Mouse (Mus musculus): ENCODE results near the gene Nr2e1.

DNA sequence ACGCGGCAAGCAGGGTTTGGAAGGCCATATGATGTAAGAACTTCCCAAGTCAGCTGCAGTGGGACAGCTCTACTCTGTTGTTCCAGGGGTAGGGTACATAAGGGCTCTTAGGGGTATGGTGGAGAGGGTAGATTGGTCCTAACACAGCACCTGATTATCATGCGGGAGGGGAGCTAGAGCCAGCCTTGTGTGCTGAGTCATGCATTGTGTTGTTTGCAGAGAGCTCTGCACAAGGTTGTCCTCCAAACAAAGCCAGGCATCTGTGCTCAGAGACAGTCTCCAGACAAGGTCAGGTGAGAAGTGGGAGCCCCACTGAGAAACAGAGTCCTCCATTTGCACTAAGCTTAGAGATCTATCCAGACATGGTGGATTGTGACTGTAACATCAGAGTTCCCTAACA is 36.9 kb downstream of the Nr2e1 start:
- TF ChIP-seq CTCF (IDR thresholded peaks at IDR 0.05; ENCODE audit: low read depth, low read length) (no peak), POLR2A (IDR thresholded peaks at IDR 0.05; ENCODE audit: borderline replicate concordance, low read depth, low read length) (no peak)
